Mouse (Mus musculus) heart, adult 8-10 months (tissue): Measurements from ENCODE around the gene Esyt3. TPM values are rescaled to one million over a fixed set of nuclear protein-coding genes. Genes with fewer than 3 reads are reported as not detected.

Experiments
- DNase-seq: peaks from one replicate; pipeline ENCODE4 v3.0.0; 2022; ENCODE audit warnings: low spot score
- total RNA-seq, 4 experiments: library from RNA; stranded (reverse); gene quantifications; 2 replicates each; pipeline ENCODE4 v1.2.4; 2022

The Esyt3 gene
- total RNA-seq, 4 experiments from 2014 or later = 0.22 to 0.46 (median 0.39) TPM

- DNase-seq = no peak
These were observed 3.6 kb downstream of the Esyt3 start for GRCm38 (mm10) chr9:99354796-99355195.

GRCm38 (mm10) chr9:99353390-99353789 is 5.0 kb downstream of the Esyt3 start:
- DNase-seq = no peak

- no peak for DNase-seq
These were observed 5.4 kb downstream of the Esyt3 start for GRCm38 (mm10) chr9:99352964-99353363.

- no peak for DNase-seq
These were observed 13.0 kb downstream of the Esyt3 start for GRCm38 (mm10) chr9:99345351-99345792.

- DNase-seq = no peak
These were observed 16.8 kb downstream of the Esyt3 start for GRCm38 (mm10) chr9:99341600-99341999.

GRCm38 (mm10) chr9:99340126-99340525 is 18.2 kb downstream of the Esyt3 start:
- no peak for DNase-seq

GRCm38 (mm10) chr9:99339182-99339581 is 19.2 kb downstream of the Esyt3 start:
- no peak for DNase-seq

- DNase-seq = no peak
These were observed 20.1 kb downstream of the Esyt3 start for GRCm38 (mm10) chr9:99338293-99338692.

- DNase-seq = no peak
These were observed 21.8 kb downstream of the Esyt3 start for GRCm38 (mm10) chr9:99336538-99336937.

GRCm38 (mm10) chr9:99326881-99327280 is 31.5 kb downstream of the Esyt3 start:
- no peak for DNase-seq

- DNase-seq = no peak
These were observed 32.4 kb downstream of the Esyt3 start for GRCm38 (mm10) chr9:99325961-99326360.

GRCm38 (mm10) chr9:99325208-99325929 is 33.0 kb downstream of the Esyt3 start:
- no peak for DNase-seq

GRCm38 (mm10) chr9:99320006-99320405 is 38.4 kb downstream of the Esyt3 start:
- no peak for DNase-seq

GRCm38 (mm10) chr9:99319343-99319951 is 38.9 kb downstream of the Esyt3 start:
- DNase-seq = no peak

- no peak for DNase-seq
These were observed 52.1 kb downstream of the Esyt3 start for GRCm38 (mm10) chr9:99306226-99306625.

- no peak for DNase-seq
These were observed 54.1 kb downstream of the Esyt3 start for GRCm38 (mm10) chr9:99304296-99304695.

Other genes with a start within 250 kb of the Esyt3 start
- gene Pik3cb, start 217.9 kb downstream of the Esyt3 start, total RNA-seq = 10 to 100 TPM; 11.9 to 12.9 (median 12.3) TPM
- gene Faiml, start 121.3 kb downstream of the Esyt3 start, total RNA-seq = not detected
- 10 to 100 TPM in 1 of 4 experiments, 1 to 10 TPM in 3; 5.4 to 12.6 (median 6.7) TPM for gene Cep70, start 115.2 kb downstream of the Esyt3 start, total RNA-seq
- gene Mras, start 78.8 kb upstream of the Esyt3 start, total RNA-seq = 1 to 10 TPM; 3.7 to 8.8 (median 6.1) TPM
- not detected for gene Nme9, start 92.9 kb upstream of the Esyt3 start, total RNA-seq
- 10 to 100 TPM; 15.5 to 17.6 (median 16.1) TPM for gene Armc8, start 210.3 kb upstream of the Esyt3 start, total RNA-seq
- 1 to 10 TPM; 5.2 to 6.7 (median 5.6) TPM for gene Dbr1, start 217.2 kb upstream of the Esyt3 start, total RNA-seq